Mouse (Mus musculus) heart, postnatal 0 days (tissue): ENCODE results near the gene Higd2a.

Experiments used
- CTCF ChIP-seq: IDR thresholded peaks from 2 replicates; pipeline ENCODE4 v1.5.1; 2016; ENCODE audit warnings: antibody characterized with exemption, control low read depth, low read depth
- EP300 ChIP-seq: IDR thresholded peaks from 2 replicates; pipeline ENCODE4 v1.6.1; 2016; ENCODE audit warnings: antibody characterized with exemption, low read depth

- TF ChIP-seq CTCF (no peak), EP300 (no peak)
Observed at GRCm38 (mm10) chr13:54608002-54608401, 18.0 kb downstream of the Higd2a start.
